Mouse (Mus musculus): ENCODE data around the gene Ptbp1. TPM values are rescaled to one million over a fixed set of nuclear protein-coding genes. Genes with fewer than 3 reads are reported as not detected.

Ptbp1 gene
- polyA plus RNA-seq, 1 experiment from 2014 or later: 116 TPM

DNA sequence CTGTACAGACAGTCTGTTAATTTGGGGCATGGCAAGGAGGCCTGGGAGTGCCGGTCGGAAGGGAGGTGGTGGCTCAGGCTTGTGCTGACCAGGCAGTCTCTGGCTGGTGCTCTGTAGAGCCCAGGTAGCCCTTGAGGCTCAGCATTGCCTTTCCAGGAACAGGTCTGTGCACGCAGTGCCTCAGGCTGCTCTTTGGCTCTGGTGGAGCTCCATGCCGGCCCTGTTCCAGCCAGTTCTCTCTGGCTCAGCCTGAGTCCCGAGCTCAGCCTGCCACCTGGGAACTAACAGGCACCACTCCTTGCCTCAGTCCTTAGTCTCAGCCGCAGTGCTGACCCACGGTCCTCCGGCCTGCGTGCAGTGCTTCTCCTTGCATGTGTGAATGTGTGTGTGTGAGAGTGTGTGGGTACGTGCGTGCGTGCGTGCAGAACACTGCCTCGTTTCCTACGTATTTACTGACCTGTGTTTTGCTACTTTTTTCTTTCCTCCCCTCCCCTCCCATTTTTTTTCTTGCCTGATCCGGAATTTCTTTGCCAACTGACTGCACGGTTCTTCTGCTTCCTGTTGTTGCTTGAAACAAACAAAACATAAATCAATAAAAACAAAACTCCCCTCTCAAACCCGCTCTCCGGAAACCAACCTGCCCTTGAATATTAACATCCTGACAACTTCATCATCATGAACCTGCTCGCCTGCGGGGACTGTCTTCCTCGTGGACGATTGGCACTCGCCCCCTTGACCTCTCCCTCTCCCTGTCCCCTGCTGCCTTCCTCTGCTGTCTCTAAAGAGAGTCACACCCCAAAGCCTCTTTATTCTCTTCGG lies 7.2 kb downstream of the Ptbp1 start:
- H3K4me3 ChIP-seq (replicated peaks): no peak overlapping the region
- H3K4me2 ChIP-seq (replicated peaks): no peak overlapping the region
- no peak overlapping the region; the same call in 1 of the 2 replicates for H3K27ac ChIP-seq
- H3K9ac ChIP-seq (replicated peaks): no peak overlapping the region
- no peaks in the 10 kb centered on the region for H3K27me3 ChIP-seq
- no peaks in the 10 kb centered on the region for H3K9me3 ChIP-seq
- ATAC-seq: no peak
- H3K36me3 ChIP-seq: peaks cover 98% of the 10 kb centered on the region
- whole genome bisulfite sequencing: 78% methylated on average over 25 of the region's 25 CpGs
- H3K4me1 ChIP-seq (replicated peaks): peaks cover 47% of the 10 kb centered on the region

DNA sequence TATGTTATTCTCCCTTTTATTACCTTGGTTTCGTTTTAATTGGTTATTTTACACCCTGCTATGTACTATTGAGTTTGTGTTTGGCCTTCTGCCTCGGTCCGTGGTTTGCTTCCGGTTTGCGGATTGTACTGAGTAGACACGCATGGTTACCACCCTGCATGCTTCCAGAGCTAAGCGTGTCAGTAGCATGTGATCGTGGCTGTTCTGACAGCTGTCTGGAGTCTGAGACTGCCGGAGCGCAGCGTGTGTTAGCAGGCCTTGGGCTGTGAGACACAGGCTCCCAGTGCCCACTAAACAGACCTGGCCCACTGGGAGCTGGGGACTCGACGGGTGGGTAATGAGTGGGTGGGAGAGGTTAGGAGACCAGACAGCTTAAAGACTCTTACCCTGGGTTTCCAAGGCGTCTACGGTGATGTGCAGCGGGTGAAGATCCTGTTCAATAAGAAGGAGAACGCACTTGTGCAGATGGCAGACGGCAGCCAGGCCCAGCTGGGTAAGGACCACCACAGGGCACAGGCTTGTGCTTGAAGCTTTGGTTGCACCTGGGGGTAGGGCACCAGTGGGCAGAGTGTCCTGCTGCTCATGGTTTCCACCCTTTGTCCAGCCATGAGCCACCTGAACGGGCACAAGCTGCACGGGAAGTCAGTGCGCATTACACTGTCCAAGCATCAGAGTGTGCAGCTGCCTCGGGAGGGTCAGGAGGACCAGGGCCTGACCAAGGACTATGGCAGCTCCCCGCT lies 8.0 kb downstream of the Ptbp1 start:
- WGBS: 83% methylated on average over 23 of the region's 23 CpGs
- no peak for ATAC-seq
- Histone ChIP-seq H3K9ac (replicated peaks) (no peak overlapping the region), H3K4me3 (replicated peaks) (no peak overlapping the region), H3K4me1 (replicated peaks) (peaks cover 47% of the 10 kb centered on the region), H3K9me3 (no peaks in the 10 kb centered on the region), H3K27ac (peak overlapping the region; percentile 52; the same call in 1 of the 2 replicates), H3K4me2 (replicated peaks) (no peak overlapping the region), H3K36me3 (peaks cover 98% of the 10 kb centered on the region), H3K27me3 (no peaks in the 10 kb centered on the region)

DNA sequence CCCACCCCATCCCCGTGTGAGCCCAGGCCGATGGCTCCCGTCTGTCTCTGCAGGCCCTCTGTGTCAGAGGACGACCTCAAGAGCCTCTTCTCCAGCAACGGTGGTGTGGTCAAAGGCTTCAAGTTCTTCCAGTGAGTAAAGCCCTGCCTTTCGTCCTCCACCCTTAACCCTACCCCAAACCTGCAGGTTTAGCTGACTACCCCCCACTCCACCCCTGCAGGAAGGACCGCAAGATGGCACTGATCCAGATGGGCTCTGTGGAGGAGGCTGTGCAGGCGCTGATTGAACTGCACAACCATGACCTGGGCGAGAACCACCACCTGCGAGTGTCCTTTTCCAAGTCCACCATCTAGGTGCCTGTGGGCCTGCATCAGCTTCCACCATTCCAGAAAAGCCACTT lies 8.7 kb downstream of the Ptbp1 start:
- Histone ChIP-seq H3K9me3 (no peaks in the 10 kb centered on the region), H3K27me3 (no peaks in the 10 kb centered on the region), H3K27ac (0 out of 2 replicates have a peak overlapping the region, but pooled peaks have one; percentile 21), H3K4me1 (replicated peaks) (peaks cover 44% of the 10 kb centered on the region), H3K4me3 (replicated peaks) (no peak overlapping the region), H3K36me3 (peaks cover 96% of the 10 kb centered on the region), H3K4me2 (replicated peaks) (no peak overlapping the region), H3K9ac (replicated peaks) (no peak overlapping the region)
- 78% methylated on average over 10 of the region's 10 CpGs for WGBS
- no peak for ATAC-seq

DNA sequence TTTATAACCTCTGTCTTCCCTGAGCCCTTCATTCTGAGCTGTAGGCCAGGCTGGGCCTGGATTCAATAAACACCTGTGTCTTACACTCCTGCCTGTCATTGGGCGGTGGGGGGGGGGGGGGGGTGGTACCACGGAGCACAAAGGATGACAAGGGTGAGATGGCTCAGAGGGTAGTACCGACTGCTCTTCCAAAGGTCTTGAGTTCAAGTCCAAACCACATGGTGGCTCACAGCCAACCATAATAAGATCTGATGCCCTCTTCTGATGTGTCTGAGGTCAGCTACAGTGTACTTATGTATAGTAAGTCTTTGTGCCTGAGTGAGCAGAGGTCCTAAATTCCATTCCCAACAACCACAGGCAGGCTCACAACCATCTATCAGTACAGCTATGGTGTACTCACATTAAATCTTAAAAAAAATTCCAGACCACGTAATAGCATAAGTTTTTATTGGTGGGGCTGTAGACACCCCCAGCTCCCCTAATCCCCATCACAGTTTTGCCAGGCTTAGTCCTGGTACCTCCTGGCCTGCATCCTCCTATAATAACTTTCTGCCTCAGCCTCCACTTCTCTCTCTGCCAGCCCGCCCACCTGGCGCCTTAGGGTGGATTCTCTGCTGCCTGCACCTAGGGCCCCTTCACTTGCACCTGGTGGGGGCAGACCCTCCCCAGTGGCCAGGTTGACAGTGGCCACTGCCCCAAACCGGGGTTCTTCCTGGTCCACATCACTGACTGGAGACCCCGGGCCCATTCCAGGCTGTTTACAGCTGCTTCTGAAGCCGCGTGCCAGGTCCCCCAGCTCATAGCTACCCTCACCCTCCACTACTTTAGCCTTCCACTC lies 10.3 kb downstream of the Ptbp1 start:
- Histone ChIP-seq H3K36me3 (peaks cover 92% of the 10 kb centered on the region), H3K4me1 (replicated peaks) (peaks cover 43% of the 10 kb centered on the region), H3K27me3 (no peaks in the 10 kb centered on the region), H3K27ac (peak overlapping the region; percentile 35), H3K4me3 (replicated peaks) (no peak overlapping the region), H3K9me3 (no peaks in the 10 kb centered on the region), H3K4me2 (replicated peaks) (no peak overlapping the region), H3K9ac (replicated peaks) (peak overlapping the region; percentile 41; the same call in 1 of the 2 replicates)
- peak; percentile 15 for ATAC-seq
- WGBS: 59% methylated on average over 10 of the region's 10 CpGs

DNA sequence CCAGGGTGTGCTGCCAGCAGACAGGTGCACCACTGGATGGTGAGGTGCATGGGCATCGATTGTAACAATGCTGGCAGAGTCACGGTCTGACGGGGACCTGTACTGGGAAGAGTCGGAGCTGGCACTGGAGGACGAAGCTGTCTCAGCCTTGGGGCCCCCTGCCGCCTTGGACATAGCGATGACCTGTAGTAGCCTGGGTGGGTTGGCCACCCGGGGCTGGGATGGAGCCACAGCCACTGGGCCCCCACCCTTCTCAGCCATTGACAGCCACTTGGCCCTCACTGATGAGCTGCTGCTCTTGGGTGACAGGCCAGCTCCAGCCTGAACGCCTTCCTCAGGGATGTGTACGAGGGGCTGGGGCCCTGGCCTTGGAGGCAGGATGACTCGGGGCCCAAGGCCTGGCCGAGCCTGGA lies 11.0 kb downstream of the Ptbp1 start:
- 71% methylated on average over 12 of the region's 12 CpGs for WGBS
- Histone ChIP-seq H3K4me3 (replicated peaks) (no peak overlapping the region), H3K4me1 (replicated peaks) (peaks cover 49% of the 10 kb centered on the region), H3K9me3 (no peaks in the 10 kb centered on the region), H3K27me3 (no peaks in the 10 kb centered on the region), H3K27ac (peak overlapping the region; percentile 35), H3K4me2 (replicated peaks) (no peak overlapping the region), H3K36me3 (peaks cover 92% of the 10 kb centered on the region), H3K9ac (replicated peaks) (peak overlapping the region; percentile 41; the same call in 1 of the 2 replicates)
- peak; percentile 34; the same call in 1 of the 2 replicates for ATAC-seq

DNA sequence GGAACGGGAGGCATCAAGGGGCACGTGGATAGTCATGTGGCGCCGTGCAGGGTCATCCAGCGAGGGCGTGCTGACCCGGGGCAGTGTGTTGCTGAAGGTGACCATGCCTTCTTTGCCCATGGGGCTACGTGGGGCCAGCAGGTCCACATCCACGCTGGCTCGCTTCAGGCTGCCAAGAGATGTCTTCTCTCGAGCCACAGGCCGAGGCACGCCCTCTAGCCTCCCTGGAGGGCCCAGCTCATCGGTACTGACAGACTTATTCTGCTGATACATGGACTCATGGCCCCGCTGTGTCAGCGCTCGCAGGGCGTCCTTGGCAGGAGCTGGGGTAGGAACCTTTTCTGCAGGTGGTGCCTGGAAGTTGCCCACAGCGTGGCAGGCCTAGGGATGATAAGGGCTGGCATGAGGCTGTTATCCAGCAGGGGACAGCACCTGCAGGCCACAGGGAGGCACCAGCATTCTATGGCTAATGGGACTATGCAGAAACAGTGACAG lies 11.6 kb downstream of the Ptbp1 start:
- Histone ChIP-seq H3K4me3 (replicated peaks) (no peak overlapping the region), H3K9ac (replicated peaks) (peak overlapping the region; percentile 41; the same call in 1 of the 2 replicates), H3K4me1 (replicated peaks) (peaks cover 54% of the 10 kb centered on the region), H3K9me3 (no peaks in the 10 kb centered on the region), H3K27ac (0 out of 2 replicates have a peak overlapping the region, but pooled peaks have one; percentile 44), H3K27me3 (no peaks in the 10 kb centered on the region), H3K4me2 (replicated peaks) (no peak overlapping the region), H3K36me3 (peaks cover 90% of the 10 kb centered on the region)
- 0 out of 2 replicates have a peak, but pooled peaks have one; percentile 12 for ATAC-seq
- 77% methylated on average over 19 of the region's 19 CpGs for WGBS

DNA sequence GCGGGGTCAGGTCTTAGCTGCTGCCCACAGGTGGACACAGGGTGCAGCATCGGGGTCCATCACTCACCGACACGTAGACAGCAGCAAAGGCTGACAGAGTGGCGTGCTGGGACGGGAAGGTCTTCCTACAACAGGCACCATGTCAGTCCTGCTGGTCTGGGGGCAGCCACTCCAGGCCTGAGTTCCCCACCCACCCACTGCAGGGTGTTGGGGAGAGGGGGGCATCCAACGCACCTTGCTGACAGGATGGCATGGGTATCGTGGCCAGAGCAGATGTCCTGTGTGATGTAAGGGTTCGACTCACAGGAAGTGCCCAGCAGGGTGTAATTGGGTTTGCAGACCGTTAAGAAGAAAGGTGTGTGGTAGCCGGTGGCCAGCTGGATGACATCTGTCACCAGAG lies 12.4 kb downstream of the Ptbp1 start:
- H3K9me3 ChIP-seq: no peaks in the 10 kb centered on the region
- no peak overlapping the region for H3K4me3 ChIP-seq (replicated peaks)
- WGBS: 80% methylated on average over 11 of the region's 11 CpGs
- no peaks in the 10 kb centered on the region for H3K27me3 ChIP-seq
- 0 out of 2 replicates have a peak overlapping the region, but pooled peaks have one; percentile 44 for H3K27ac ChIP-seq
- H3K4me1 ChIP-seq (replicated peaks): peaks cover 62% of the 10 kb centered on the region
- H3K9ac ChIP-seq (replicated peaks): no peak overlapping the region
- no peak for ATAC-seq
- H3K4me2 ChIP-seq (replicated peaks): no peak overlapping the region
- peaks cover 90% of the 10 kb centered on the region for H3K36me3 ChIP-seq

DNA sequence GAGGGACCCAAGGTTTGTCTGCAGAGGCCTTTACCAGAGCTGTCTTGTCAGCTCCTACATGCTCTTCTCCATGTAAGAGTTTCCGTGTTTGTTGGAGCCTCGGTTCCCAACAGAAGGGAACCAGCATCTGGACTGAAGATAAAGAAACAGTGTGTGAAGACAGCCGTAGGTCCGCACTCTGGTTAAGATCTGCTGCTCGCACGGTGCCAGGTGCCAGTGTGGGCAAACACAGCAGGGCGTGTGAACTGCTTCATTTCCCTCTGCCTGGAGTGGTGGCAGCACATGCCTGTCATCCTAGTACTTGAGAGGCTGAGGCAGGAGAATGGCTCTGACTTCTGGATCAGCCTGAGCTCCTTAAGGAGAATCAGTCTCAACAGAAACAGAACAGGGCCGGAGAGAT lies 17.6 kb downstream of the Ptbp1 start:
- H3K4me1 ChIP-seq (replicated peaks): peaks cover 68% of the 10 kb centered on the region
- no peak for ATAC-seq

DNA sequence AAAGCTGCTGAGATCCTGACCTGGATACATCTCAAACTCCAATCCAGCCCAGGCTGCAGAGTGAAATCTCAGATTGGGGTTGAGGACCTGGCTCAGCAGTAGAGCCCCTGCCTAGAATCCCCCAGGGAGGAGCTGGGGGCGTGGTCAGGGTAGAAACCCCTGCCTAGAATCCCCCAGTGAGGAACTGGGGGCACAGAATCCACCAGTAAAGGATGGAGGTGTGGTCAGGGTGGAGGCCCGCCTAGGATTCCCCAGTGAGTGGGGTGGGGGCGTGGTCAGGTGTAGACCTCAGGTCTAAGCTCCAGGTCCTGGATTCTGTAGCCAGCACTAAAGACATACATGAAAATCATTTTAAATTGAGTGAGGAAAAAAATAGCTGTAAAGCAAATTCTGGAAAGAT lies 18.6 kb downstream of the Ptbp1 start:
- ATAC-seq: no peak
- Histone ChIP-seq H3K27ac (peak overlapping the region; percentile 95), H3K9me3 (no peaks in the 10 kb centered on the region), H3K27me3 (no peaks in the 10 kb centered on the region), H3K4me3 (replicated peaks) (peak overlapping the region; percentile 77), H3K4me1 (replicated peaks) (peaks cover 60% of the 10 kb centered on the region), H3K36me3 (peaks cover 40% of the 10 kb centered on the region), H3K4me2 (replicated peaks) (peak overlapping the region; percentile 97), H3K9ac (replicated peaks) (peak overlapping the region; percentile 96)
- 40% methylated on average over 3 of the region's 3 CpGs for WGBS

More for the DNA sequence above, 17.6 kb downstream of the Ptbp1 start:
- no peaks in the 10 kb centered on the region for H3K27me3 ChIP-seq
- no peaks in the 10 kb centered on the region for H3K9me3 ChIP-seq
- peaks cover 48% of the 10 kb centered on the region for H3K36me3 ChIP-seq
- peak overlapping the region; percentile 25; the same call in 1 of the 2 replicates for H3K27ac ChIP-seq
- WGBS: 92% methylated on average over 8 of the region's 8 CpGs
- H3K9ac ChIP-seq (replicated peaks): peak overlapping the region; percentile 44
- peak overlapping the region; percentile 77 for H3K4me3 ChIP-seq (replicated peaks)
- H3K4me2 ChIP-seq (replicated peaks): peak overlapping the region; percentile 97

DNA sequence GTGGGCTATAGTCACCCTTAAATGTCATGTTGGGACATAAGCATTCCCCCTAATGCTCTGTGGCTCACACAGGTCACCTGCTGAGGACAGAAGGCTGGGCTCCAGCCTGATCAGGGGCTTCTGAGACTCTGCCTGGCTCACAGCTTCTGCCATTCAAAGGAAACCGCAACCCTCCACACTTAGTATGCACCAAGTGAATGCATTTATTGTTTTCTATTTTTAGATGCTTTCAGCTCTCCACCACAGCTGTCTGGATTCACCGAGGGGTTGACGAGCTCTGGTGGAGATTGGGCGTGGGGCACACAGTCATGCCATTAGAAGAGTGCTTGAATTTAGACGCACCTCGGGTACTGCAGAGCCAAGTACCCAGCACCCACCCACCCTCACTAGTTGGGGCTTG lies 19.1 kb downstream of the Ptbp1 start:
- H3K9ac ChIP-seq (replicated peaks): peak overlapping the region; percentile 96
- ATAC-seq: 0 out of 2 replicates have a peak, but pooled peaks have one; percentile 10
- H3K27me3 ChIP-seq: no peaks in the 10 kb centered on the region
- 5% methylated on average over 6 of the region's 6 CpGs for WGBS
- H3K27ac ChIP-seq: peak overlapping the region; percentile 95
- peaks cover 58% of the 10 kb centered on the region for H3K4me1 ChIP-seq (replicated peaks)
- H3K9me3 ChIP-seq: no peaks in the 10 kb centered on the region
- H3K4me3 ChIP-seq (replicated peaks): peak overlapping the region; percentile 77
- peak overlapping the region; percentile 97 for H3K4me2 ChIP-seq (replicated peaks)
- peaks cover 39% of the 10 kb centered on the region for H3K36me3 ChIP-seq

DNA sequence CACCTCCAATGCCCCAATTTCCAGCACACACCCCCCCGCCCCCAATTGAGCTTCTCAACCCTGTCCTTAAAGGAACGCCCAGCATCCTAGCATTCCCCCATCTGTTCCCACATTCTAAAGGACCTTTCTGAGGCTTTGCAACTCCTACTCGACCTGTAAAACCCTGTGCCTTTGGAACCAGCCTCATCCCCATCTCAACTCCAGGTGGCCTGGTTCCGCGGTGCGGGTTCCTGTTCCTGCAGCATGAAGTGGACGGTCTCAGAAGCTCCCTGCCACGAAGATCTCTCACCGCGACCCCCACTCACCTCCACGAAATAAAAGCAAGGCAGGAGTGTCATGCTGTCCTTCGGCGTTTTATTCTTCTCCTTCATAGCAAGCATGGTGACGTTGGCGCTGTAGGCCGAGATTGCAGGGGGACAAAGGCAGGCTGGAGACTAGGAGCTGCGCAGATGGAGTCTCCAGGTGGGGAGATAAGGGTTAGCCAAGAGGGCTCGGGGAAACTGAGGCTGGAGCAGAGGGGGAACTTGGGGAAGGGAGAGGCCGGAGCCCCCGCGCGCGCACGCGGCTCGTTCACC lies 19.6 kb downstream of the Ptbp1 start:
- H3K27me3 ChIP-seq: no peaks in the 10 kb centered on the region
- ATAC-seq: peak; percentile 10
- WGBS: under 1% methylated on average over 26 of the region's 26 CpGs
- H3K4me3 ChIP-seq (replicated peaks): peak overlapping the region; percentile 77
- H3K9me3 ChIP-seq: no peaks in the 10 kb centered on the region
- peaks cover 35% of the 10 kb centered on the region for H3K36me3 ChIP-seq
- peak overlapping the region; percentile 96 for H3K9ac ChIP-seq (replicated peaks)
- H3K27ac ChIP-seq: peak overlapping the region; percentile 95
- H3K4me2 ChIP-seq (replicated peaks): peak overlapping the region; percentile 97
- peaks cover 54% of the 10 kb centered on the region for H3K4me1 ChIP-seq (replicated peaks)
